Mouse (Mus musculus) embryonic facial prominence, embryonic 14.5 days (tissue): ENCODE measurements around the gene Prickle1. TPM values are rescaled to one million over a fixed set of nuclear protein-coding genes. Genes with fewer than 3 reads are reported as not detected.

Experiments
- ATAC-seq: fragments of 200-750 bp; cut with Nextera tagmentation; 2 replicates; pipeline ENCODE4 v1.8.0; 2017; ENCODE audit warnings: low read depth, moderate number of reproducible peaks, moderate TSS enrichment
- DNase-seq: peaks from one replicate; pipeline ENCODE4 v3.0.0-alpha.2; 2015; ENCODE audit warnings: low spot score
- H3K27ac ChIP-seq: fragments of 300-500 bp; sonication (generic); replicated peaks from 2 replicates; pipeline ENCODE4 v1.5.1; 2014; ENCODE audit warnings: low read depth, mild to moderate bottlenecking, low read length, moderate library complexity
- H3K27me3 ChIP-seq: fragments of 300-500 bp; sonication (generic); replicated peaks from 2 replicates; pipeline ENCODE4 v1.6.1; 2014; ENCODE audit warnings: low read length; ENCODE audit not compliant: control insufficient read depth, insufficient read depth
- H3K36me3 ChIP-seq: fragments of 300-500 bp; sonication (generic); 2 replicates; pipeline ENCODE4 v1.6.1; 2014; ENCODE audit warnings: low read length, mixed read lengths; ENCODE audit not compliant: control insufficient read depth, insufficient read depth
- H3K4me1 ChIP-seq: fragments of 300-500 bp; sonication (generic); 2 replicates; pipeline ENCODE4 v1.6.1; 2014; ENCODE audit warnings: antibody characterized with exemption, low read length; ENCODE audit not compliant: control insufficient read depth, insufficient read depth
- H3K4me2 ChIP-seq: fragments of 300-500 bp; sonication (generic); 2 replicates; pipeline ENCODE4 v1.6.1; 2014; ENCODE audit warnings: low read depth, mild to moderate bottlenecking, low read length, moderate library complexity, mixed read lengths
- H3K4me3 ChIP-seq: fragments of 300-500 bp; sonication (generic); 2 replicates; pipeline ENCODE4 v1.5.1; 2014; ENCODE audit warnings: low read depth, mild to moderate bottlenecking, low read length
- H3K9ac ChIP-seq: fragments of 300-500 bp; sonication (generic); 2 replicates; pipeline ENCODE4 v1.6.1; 2014; ENCODE audit warnings: low read depth, mild to moderate bottlenecking, low read length, moderate library complexity, mixed read lengths
- H3K9me3 ChIP-seq: fragments of 300-500 bp; sonication (generic); 2 replicates; pipeline ENCODE4 v1.6.1; 2016; ENCODE audit warnings: low read length; ENCODE audit not compliant: control insufficient read depth
- WGBS: fragments of 180-500 bp; shearing (Covaris S2); extraction: QIAGEN DNeasy Blood & Tissue Kit; methylation state at CpG from one replicate; pipeline ENCODE4 v1.1.7; 2014; 5-methylcytosine and 5-hydroxymethylcytosine counted together
- polyA plus RNA-seq: library from polyadenylated mRNA; unstranded; fragments of >200 nt; fragmentation: Nextera tagmentation; extraction: Ambion mirVana; gene quantifications from 2 replicates; pipeline ENCODE4 v1.2.1, GENCODE M21; 2014

Prickle1 gene
- polyA plus RNA-seq, 1 experiment from 2014 or later, result 35.7 TPM

DNA sequence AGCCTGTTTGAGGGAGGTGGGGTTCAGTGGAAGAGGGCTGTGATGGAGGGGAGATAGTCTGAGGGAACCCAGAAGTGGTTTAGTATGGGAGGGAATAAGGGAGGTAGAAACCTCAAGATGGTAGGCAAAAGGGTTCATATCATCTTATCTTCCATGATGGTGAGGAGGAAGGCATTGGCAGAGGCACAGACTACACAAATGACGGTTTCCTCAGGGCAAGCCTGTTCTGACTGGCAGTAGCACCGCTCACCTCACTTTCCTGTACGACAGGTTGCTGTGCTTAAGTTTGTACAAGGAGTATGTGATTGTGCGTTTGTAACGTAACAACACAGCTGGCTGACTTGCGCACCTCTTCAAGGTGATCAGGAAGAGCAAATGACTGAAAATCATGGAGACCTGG lies 7.2 kb upstream of the Prickle1 start:
- Histone ChIP-seq H3K4me3 (no peak overlapping the region), H3K9me3 (no peaks in the 10 kb centered on the region), H3K4me1 (no peaks in the 10 kb centered on the region), H3K9ac (no peak overlapping the region), H3K4me2 (no peak overlapping the region), H3K36me3 (no peaks in the 10 kb centered on the region), H3K27ac (no peak overlapping the region), H3K27me3 (no peaks in the 10 kb centered on the region)
- ATAC-seq (no peak), DNase-seq (no peak)
- WGBS, result 87% methylated on average over 6 of the region's 6 CpGs

DNA sequence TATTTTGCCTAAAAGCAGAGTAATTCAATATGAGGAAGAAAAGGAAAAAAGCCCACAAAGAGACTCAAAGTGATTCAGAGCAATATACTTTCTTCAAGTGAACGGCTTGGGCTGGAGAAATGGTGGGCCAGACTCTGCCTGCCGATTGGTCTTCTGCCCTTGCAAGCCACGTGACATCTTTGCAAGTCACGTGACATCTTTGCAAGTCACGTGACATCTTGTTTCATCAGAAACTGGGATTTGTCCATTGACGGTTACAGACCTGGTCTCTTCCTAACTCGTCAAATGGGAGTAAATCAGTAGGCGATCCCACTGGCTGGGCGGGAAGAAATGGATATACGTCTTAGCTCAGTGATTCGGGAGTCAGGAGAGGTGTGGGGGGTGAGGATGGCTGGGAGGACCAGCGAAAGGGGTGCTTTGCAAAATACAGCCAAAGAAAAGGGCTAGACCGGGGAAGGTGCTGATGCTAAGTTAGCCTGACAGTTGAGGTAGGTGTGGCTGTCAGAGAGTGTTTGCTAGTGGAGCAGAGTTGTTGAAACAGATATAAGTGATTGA lies 5.8 kb upstream of the Prickle1 start:
- 0 out of 2 replicates have a peak, but pooled peaks cover 3% of the 10 kb centered on the region for H3K4me1 ChIP-seq
- 89% methylated on average over 13 of the region's 13 CpGs for WGBS
- no peak overlapping the region for H3K4me3 ChIP-seq
- H3K36me3 ChIP-seq, result no peaks in the 10 kb centered on the region
- no peak for ATAC-seq
- no peak overlapping the region for H3K27ac ChIP-seq
- H3K9me3 ChIP-seq, result no peaks in the 10 kb centered on the region
- no peak for DNase-seq
- no peak overlapping the region for H3K4me2 ChIP-seq
- no peaks in the 10 kb centered on the region for H3K27me3 ChIP-seq
- no peak overlapping the region for H3K9ac ChIP-seq

DNA sequence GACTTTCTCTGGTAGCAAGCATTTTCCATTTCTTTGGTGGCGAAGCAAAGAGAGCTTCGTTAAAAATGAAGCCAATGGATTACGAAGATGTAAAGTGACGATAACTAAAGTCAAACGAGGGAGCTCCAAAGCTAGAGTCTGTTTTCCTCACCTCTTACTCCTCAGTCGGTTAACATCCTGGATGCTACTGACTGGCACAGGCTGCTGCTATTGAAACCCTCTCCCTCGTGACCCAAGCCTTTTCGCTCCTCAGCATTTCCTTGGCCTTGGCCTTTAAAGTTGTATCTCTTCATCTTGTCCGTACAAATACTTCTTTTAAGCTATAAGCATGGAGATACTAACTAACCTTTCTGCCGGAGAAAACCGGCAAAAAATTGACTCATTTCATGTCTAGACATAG lies 1.3 kb upstream of the Prickle1 start:
- Histone ChIP-seq H3K9ac (peak overlapping the region; percentile 97; the same call in 1 of the 2 replicates), H3K9me3 (no peaks in the 10 kb centered on the region), H3K4me3 (peak overlapping the region; percentile 89), H3K27ac (peak overlapping the region; percentile 96; the same call in 1 of the 2 replicates), H3K27me3 (no peaks in the 10 kb centered on the region), H3K36me3 (no peaks in the 10 kb centered on the region), H3K4me2 (peak overlapping the region; percentile 87), H3K4me1 (peaks cover 20% of the 10 kb centered on the region)
- WGBS, result 56% methylated on average over 11 of the region's 11 CpGs
- DNase-seq (no peak), ATAC-seq (no peak)

DNA sequence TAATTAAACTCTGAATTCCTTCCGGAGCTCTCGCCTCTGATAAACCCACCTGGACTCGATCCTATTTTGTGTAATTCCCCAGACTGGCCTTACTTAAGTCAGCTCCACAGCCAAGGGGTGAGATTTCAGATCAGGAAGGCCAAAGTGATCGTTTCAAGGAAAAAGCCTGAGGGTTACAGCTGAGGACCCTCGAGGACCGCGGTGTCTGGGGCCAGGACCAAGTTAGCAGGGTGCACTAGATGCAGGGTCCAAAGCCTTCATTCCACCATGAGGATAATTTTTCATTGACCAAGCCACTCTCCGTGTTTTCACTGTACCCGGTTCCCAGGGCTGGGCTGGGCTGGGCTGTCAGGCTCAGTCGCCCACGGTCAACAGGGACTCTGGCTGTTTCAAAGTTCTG lies 594 bp upstream of the Prickle1 start:
- peak; percentile 47; the same call in 1 of the 2 replicates for ATAC-seq
- peak overlapping the region; percentile 97 for H3K9ac ChIP-seq
- H3K4me1 ChIP-seq, result peaks cover 26% of the 10 kb centered on the region
- H3K27me3 ChIP-seq, result no peaks in the 10 kb centered on the region
- peak overlapping the region; percentile 87 for H3K4me2 ChIP-seq
- H3K4me3 ChIP-seq, result peak overlapping the region; percentile 89
- DNase-seq, result peak; percentile 80
- H3K36me3 ChIP-seq, result no peaks in the 10 kb centered on the region
- no peaks in the 10 kb centered on the region for H3K9me3 ChIP-seq
- H3K27ac ChIP-seq, result peak overlapping the region; percentile 96
- WGBS, result 0% methylated on average over 11 of the region's 11 CpGs

DNA sequence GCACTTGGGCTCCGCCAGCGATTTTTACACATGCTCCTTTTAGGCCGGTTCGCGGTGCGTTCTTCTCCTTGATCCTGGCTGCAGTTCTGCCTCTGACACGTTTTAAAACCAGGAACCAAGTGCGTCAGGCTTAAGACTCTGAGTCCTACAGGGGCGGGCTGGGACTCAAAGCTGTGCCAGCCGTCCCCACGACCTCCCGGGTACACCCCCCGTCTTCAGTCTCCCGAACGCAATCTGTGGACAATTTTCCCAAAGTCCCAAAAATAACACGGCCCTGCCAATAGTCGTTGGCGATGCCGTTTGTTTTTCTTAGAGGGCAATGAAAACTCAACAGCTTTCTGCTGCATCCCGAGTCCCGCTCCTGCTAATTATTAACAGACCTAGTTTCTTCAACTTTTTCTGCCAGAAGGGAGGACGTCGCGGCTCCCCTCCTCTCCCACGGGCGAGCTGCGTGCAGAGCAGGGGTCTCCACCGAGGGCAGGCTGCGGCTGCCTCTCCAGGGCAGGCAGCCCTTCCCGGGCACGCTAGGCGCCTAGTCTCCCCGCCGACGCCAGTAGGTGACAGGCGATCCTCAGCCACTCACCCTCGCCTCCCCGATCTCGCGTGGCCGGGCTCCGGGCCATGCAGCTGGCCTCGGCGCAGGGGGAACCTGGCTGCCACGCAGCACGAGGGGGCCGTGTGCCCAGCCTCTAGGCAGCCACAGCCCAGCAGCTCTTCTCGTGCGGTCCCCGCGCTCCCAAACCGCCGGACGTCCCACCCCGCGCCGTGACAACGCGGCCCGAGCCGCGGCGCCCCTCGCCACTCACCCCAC lies 598 bp downstream of the Prickle1 start:
- ATAC-seq (peak; percentile 44), DNase-seq (peak; percentile 86)
- H3K27me3 ChIP-seq, result no peaks in the 10 kb centered on the region
- peak overlapping the region; percentile 96 for H3K27ac ChIP-seq
- peak overlapping the region; percentile 87 for H3K4me2 ChIP-seq
- H3K9ac ChIP-seq, result peak overlapping the region; percentile 97
- under 1% methylated on average over 37 of the region's 64 CpGs for WGBS
- H3K36me3 ChIP-seq, result no peaks in the 10 kb centered on the region
- peak overlapping the region; percentile 89 for H3K4me3 ChIP-seq
- H3K4me1 ChIP-seq, result peaks cover 34% of the 10 kb centered on the region
- H3K9me3 ChIP-seq, result no peaks in the 10 kb centered on the region

DNA sequence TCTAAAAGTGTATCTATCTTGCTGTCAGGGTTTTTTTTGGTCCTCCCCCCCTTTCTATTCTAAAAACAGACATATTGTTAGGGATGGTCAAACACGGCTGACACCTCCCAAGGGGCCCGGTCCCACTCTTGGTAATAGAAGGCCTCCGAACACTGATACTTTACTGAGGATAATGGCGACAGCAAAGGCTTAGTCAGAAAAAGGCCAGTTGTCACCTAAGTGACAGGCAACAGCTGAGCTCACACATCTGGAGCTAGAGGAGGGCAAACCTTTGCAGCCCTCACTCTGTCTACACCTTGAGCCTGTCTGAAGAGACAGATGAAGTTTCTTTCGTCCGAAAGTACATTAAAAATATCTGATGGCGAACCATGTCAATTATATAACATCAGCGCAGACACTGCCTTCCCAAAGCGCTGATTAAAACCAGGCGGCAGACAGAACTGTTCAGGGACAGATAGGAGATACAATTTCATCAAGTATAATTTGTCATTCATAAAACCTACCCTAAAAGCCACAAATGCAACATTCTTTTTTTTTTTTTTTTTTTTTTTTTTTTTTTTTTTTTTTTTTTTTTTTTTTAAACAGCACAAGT lies 1.3 kb downstream of the Prickle1 start:
- WGBS, result 9% methylated on average over 10 of the region's 10 CpGs
- H3K4me1 ChIP-seq, result peaks cover 40% of the 10 kb centered on the region

DNA sequence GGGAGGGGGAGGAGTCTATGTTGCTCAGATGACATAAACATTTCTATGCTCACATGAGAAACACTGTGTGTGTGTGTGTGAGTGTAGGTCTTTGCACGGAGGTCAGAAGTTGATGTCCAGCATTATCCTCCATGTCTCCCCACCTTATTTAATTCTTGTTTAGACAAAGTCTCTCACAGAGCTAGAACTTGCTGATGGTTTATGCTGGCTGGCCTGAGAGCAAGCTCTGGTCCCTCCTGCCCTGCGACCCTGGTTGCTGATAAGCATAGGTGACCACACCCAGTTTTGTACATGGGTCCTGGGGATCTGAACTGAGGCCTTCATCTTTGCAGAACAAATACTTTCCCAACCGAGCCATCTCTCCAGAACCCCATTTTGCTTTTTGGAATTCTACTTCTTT lies 3.1 kb downstream of the Prickle1 start:
- no peak for DNase-seq
- H3K9ac ChIP-seq, result no peak overlapping the region; the same call in 1 of the 2 replicates

More for the DNA sequence above, 1.3 kb downstream of the Prickle1 start:
- Histone ChIP-seq H3K9ac (peak overlapping the region; percentile 97), H3K4me2 (peak overlapping the region; percentile 87), H3K4me3 (peak overlapping the region; percentile 89), H3K36me3 (no peaks in the 10 kb centered on the region), H3K9me3 (no peaks in the 10 kb centered on the region), H3K27ac (peak overlapping the region; percentile 96), H3K27me3 (no peaks in the 10 kb centered on the region)
- ATAC-seq (no peak), DNase-seq (peak; percentile 53)

DNA sequence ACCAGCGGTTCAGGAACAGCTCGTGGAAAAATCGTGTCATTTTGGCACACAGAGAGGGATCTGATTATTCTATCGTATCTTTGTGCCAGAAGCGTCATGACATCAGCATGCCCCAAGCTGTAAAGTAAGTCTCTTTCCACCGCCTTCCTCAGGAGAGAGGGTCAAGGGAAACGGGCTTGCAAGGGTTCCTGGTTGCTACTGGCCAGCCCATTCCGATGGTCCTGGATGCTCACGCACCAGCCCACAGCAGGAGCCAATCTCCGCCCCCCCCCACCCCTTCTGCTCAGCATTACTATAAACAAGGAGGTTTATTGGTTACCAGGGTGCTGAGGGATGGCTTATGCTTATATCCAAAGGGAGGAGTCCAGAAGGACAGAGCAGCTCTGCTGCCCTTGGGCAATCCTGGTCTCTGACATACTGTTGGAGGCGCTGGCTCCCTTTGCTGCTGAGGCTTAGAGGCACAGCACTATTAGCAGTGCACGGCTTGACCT lies 3.8 kb downstream of the Prickle1 start:
- H3K4me1 ChIP-seq, result peaks cover 57% of the 10 kb centered on the region
- H3K9ac ChIP-seq, result peak overlapping the region; percentile 49
- peak overlapping the region; percentile 41 for H3K27ac ChIP-seq
- H3K9me3 ChIP-seq, result no peaks in the 10 kb centered on the region
- peak overlapping the region; percentile 89 for H3K4me3 ChIP-seq
- ATAC-seq (peak; percentile 42), DNase-seq (peak; percentile 90)
- H3K4me2 ChIP-seq, result peak overlapping the region; percentile 87
- no peaks in the 10 kb centered on the region for H3K27me3 ChIP-seq
- WGBS, result 4% methylated on average over 12 of the region's 12 CpGs
- H3K36me3 ChIP-seq, result no peaks in the 10 kb centered on the region

More for the DNA sequence above, 3.1 kb downstream of the Prickle1 start:
- no peaks in the 10 kb centered on the region for H3K27me3 ChIP-seq
- 52% methylated on average over 3 of the region's 3 CpGs for WGBS
- H3K4me3 ChIP-seq, result peak overlapping the region; percentile 89
- no peak for ATAC-seq
- H3K36me3 ChIP-seq, result no peaks in the 10 kb centered on the region
- peaks cover 54% of the 10 kb centered on the region for H3K4me1 ChIP-seq
- peak overlapping the region; percentile 87 for H3K4me2 ChIP-seq
- no peaks in the 10 kb centered on the region for H3K9me3 ChIP-seq
- peak overlapping the region; percentile 41 for H3K27ac ChIP-seq
